Mouse (Mus musculus) layer of hippocampus, adult 8-10 months (tissue): ENCODE measurements around the gene Spaca4. TPM values are rescaled to one million over a fixed set of nuclear protein-coding genes. Genes with fewer than 3 reads are reported as not detected.

ENCODE experiments used
- DNase-seq, 2 experiments: peaks; one replicate each; pipeline ENCODE4 v3.0.0; 2022; ENCODE audit warnings: low spot score in 2 of 2
- total RNA-seq, 4 experiments: library from RNA; stranded (reverse); gene quantifications; 2 replicates each; pipeline ENCODE4 v1.2.4; 2022

The Spaca4 gene
- total RNA-seq, 4 experiments from 2014 or later: not detected

GRCm38 (mm10) chr7:45727625-45728024 is 2.0 kb upstream of the Spaca4 start:
- no peak for DNase-seq

- DNase-seq: no peak
Observed at GRCm38 (mm10) chr7:45726419-45726818, 806 bp upstream of the Spaca4 start.

- DNase-seq: no peak
Observed at GRCm38 (mm10) chr7:45725151-45725550, 462 bp downstream of the Spaca4 start.

- DNase-seq: no peak
Observed at GRCm38 (mm10) chr7:45723781-45724180, 1.8 kb downstream of the Spaca4 start.

- no peak for DNase-seq
Observed at GRCm38 (mm10) chr7:45723301-45723700, 2.3 kb downstream of the Spaca4 start.

- no peak for DNase-seq
Observed at GRCm38 (mm10) chr7:45722348-45722713, 3.3 kb downstream of the Spaca4 start.

GRCm38 (mm10) chr7:45721642-45722347 is 3.8 kb downstream of the Spaca4 start:
- peak in 1 of 2 experiments; percentile 3 for DNase-seq

- no peak for DNase-seq
Observed at GRCm38 (mm10) chr7:45721234-45721571, 4.4 kb downstream of the Spaca4 start.

- peak in 1 of 2 experiments; percentile 10 for DNase-seq
Observed at GRCm38 (mm10) chr7:45720413-45721233, 5.0 kb downstream of the Spaca4 start, which contains the start of gene Fam83e. Gene Fam83e, plus strand, starts transcription at chr7:45721212.

GRCm38 (mm10) chr7:45719738-45720412 is 5.7 kb downstream of the Spaca4 start:
- peak in 1 of 2 experiments; percentile 9 for DNase-seq

- DNase-seq: peak in 1 of 2 experiments; percentile 16
Observed at GRCm38 (mm10) chr7:45719180-45719579, 6.4 kb downstream of the Spaca4 start.

GRCm38 (mm10) chr7:45718331-45718730 is 7.3 kb downstream of the Spaca4 start:
- no peak for DNase-seq

- peak; percentile 98 to 99 for DNase-seq
Observed at GRCm38 (mm10) chr7:45717918-45718297, 7.7 kb downstream of the Spaca4 start, which contains the start of gene Sphk2. Gene Sphk2, minus strand, starts transcription at chr7:45718002.

- no peak for DNase-seq
Observed at GRCm38 (mm10) chr7:45716952-45717917, 8.4 kb downstream of the Spaca4 start.

GRCm38 (mm10) chr7:45716460-45716857 is 9.2 kb downstream of the Spaca4 start:
- DNase-seq: no peak

- DNase-seq: no peak
Observed at GRCm38 (mm10) chr7:45715741-45716459, 9.7 kb downstream of the Spaca4 start.

- peak; percentile 98 for DNase-seq
Observed at GRCm38 (mm10) chr7:45715090-45715708, 10.4 kb downstream of the Spaca4 start, which contains the start of gene Rpl18. Gene Rpl18, plus strand, starts transcription at chr7:45715457.

GRCm38 (mm10) chr7:45714630-45715089 is 11.0 kb downstream of the Spaca4 start:
- DNase-seq: no peak

- no peak for DNase-seq
Observed at GRCm38 (mm10) chr7:45713881-45714520, 11.6 kb downstream of the Spaca4 start.
